Mouse (Mus musculus) gastrocnemius, adult 2 months (tissue): Measurements from ENCODE around the gene Pnkd. TPM values are rescaled to one million over a fixed set of nuclear protein-coding genes. Genes with fewer than 3 reads are reported as not detected.

Experiments
- DNase-seq: peaks from one replicate; pipeline ENCODE4 v3.0.0; 2022
- H3K27ac ChIP-seq: fragments of 200-600 bp; 2 replicates; pipeline ENCODE4 v1.8.1; 2022; ENCODE audit warnings: mild to moderate bottlenecking
- H3K4me3 ChIP-seq: fragments of 200-600 bp; 2 replicates; pipeline ENCODE4 v1.8.1; 2022; ENCODE audit warnings: mild to moderate bottlenecking, moderate library complexity
- CTCF ChIP-seq: fragments of 200-600 bp; IDR thresholded peaks from 2 replicates; pipeline ENCODE4 v1.8.1; 2022; ENCODE audit warnings: antibody characterized with exemption, mild to moderate bottlenecking, moderate library complexity
- intact Hi-C: fragments of 180-260 bp; cut with DNase I; formaldehyde crosslinking; loops from one replicate; pipeline ENCODE4 v1.15.1; 2025
- total RNA-seq, 2 experiments: library from RNA; stranded (reverse); gene quantifications; 2 replicates each; pipeline ENCODE4 v1.2.3; 2021

The Pnkd gene
- total RNA-seq, 2 experiments from 2014 or later, result 45.4 to 70.5 TPM

DNA sequence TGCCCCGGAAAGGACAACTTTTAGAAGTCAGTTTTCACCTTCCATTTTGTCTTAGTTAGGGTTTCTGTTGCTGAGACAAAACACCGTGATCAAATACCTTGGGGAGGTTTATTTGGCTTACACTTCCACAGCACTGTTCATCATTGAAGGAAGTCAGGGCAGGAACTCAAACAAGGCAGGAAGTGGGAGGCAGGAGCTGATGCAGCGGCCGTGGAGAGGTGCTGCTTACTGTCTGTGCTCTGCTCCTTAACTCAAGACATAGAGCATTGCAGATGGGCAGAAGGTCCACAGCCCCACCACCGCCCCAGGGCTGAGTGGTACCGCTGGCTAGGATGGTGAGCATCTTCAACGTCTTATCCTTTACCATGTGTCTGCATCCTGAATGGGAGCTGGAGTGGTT lies 57.2 kb downstream of the Pnkd start:
- TF ChIP-seq CTCF, result no peak
- H3K27ac ChIP-seq, result no peak overlapping the region
- no peak overlapping the region for H3K4me3 ChIP-seq
- intact Hi-C loops, result no loop called here
- no peak for DNase-seq

DNA sequence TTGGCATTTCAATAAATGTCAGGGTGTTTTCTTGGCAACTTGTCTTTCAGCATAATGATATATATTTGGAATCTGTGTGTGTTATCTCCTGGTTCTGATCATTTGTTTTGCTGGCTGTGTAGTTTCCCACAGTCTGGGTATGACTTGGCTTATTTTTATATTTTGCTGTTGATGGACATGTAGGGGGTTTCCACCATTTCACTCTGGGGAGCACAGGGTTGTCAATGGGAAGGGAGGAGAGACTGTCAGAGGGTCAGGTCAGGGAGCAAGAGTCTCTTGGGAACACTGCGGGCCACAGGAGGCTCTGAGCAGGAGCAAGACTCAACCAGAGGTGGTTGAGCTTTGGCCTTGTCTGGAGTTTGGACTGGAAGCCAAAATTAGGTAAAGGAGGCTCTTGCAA lies 57.6 kb downstream of the Pnkd start:
- intact Hi-C loops, result no loop called here
- H3K4me3 ChIP-seq, result no peak overlapping the region
- TF ChIP-seq CTCF, result no peak
- DNase-seq, result no peak
- no peak overlapping the region for H3K27ac ChIP-seq

- Histone ChIP-seq H3K4me3 (no peak overlapping the region), H3K27ac (peak overlapping the region; percentile 61)
- TF ChIP-seq CTCF, result no peak
- no peak for DNase-seq
- intact Hi-C loops, result no loop called here
Measured at GRCm38 (mm10) chr1:74343161-74343560, 58.4 kb downstream of the Pnkd start.

GRCm38 (mm10) chr1:74344163-74344916 lies 59.6 kb downstream of the Pnkd start:
- H3K27ac ChIP-seq, result peak overlapping the region; percentile 61; the same call in 1 of the 2 replicates
- H3K4me3 ChIP-seq, result no peak overlapping the region

GRCm38 (mm10) chr1:74351185-74351769 lies 66.5 kb downstream of the Pnkd start:
- H3K27ac ChIP-seq, result no peak overlapping the region
- no peak for DNase-seq
- intact Hi-C loops, result no loop called here
- TF ChIP-seq CTCF, result no peak
- no peak overlapping the region for H3K4me3 ChIP-seq

More at GRCm38 (mm10) chr1:74344163-74344916, 59.6 kb downstream of the Pnkd start:
- peak; percentile 3 for DNase-seq
- no peak for TF ChIP-seq CTCF
- intact Hi-C loops, result no loop called here

DNA sequence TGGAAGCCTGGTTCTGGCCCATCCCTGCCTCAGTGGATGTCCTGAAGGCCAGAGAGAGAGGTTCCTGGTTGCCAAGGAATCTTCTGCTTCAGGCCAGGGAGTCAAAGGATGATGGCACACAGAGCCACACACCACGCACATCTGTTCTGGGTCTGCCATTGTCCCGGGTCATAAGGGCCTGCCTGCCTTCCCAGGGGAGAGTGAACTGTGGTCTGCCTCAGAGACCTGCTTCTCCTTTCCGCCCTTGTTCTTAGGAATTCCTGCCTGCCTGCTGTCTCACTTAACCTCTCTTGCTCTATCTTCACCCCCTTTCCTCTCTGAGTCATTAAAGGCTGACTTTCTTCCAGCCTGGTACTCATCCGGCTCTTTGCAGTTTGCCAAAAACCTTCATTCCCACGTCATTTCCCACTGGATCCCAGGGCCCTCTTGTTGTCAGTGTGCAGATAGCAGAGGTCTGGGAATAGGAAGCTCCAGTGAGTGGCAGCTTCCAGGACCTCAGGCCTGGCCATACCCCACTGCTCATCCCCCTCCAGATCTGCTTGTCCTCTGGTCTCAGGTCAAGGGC lies 67.9 kb downstream of the Pnkd start:
- intact Hi-C loops, result no loop called here
- DNase-seq, result peak; percentile 3
- TF ChIP-seq CTCF, result no peak
- Histone ChIP-seq H3K27ac (no peak overlapping the region), H3K4me3 (no peak overlapping the region)

- intact Hi-C loops, result no loop called here
- DNase-seq, result no peak
- Histone ChIP-seq H3K27ac (no peak overlapping the region), H3K4me3 (no peak overlapping the region)
- no peak for TF ChIP-seq CTCF
Measured at GRCm38 (mm10) chr1:74353453-74354229, 68.9 kb downstream of the Pnkd start.

DNA sequence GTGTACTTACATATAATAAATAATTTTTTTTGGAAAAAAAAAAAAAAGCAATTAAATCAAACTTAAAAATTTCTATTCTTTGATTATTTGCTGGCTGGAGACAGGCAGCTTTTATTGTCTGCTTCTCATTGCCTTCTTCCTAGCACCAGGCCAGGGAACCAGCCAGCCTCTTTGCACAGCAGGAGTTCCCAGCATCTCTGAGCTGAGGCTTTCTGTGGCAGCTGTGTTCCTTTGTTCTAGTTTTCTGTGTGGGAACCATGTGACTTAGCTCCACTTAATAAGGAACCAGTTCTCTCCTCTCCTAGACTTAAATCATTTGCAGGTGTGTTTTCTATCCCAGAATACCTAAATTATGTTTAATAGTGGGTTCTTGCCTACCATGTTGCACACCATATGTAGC lies 72.8 kb downstream of the Pnkd start:
- H3K4me3 ChIP-seq, result no peak overlapping the region
- H3K27ac ChIP-seq, result no peak overlapping the region
- no peak for DNase-seq
- intact Hi-C loops, result no loop called here
- no peak for TF ChIP-seq CTCF

DNA sequence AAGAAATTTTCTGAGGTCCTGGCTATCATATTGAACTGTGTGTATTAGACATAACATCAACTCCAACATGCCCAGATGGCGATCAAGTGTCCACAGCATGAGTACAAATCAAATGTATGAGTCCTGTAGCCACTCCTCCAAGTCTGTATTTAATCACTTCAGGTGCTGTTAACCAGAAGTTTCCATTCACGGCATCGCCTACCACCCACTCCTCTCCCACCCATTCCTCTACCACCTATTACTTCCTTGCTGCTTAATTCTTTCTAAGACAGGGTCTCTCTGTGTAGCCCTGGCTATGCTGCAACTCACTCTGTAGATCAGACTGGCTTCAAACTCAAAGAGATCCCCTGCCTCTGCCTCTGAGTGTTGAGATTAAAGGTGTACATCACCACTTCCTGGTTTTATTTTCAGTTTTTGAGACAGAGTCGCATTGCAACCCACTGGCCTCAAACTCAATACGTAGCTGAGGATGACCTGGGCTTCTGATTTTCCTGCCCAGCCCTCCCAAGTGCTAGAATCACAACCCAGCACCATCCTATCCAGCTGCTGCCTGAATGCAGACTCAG lies 75.3 kb downstream of the Pnkd start:
- intact Hi-C loops, result loop anchor here (2.0 kb wide), 1 partner anchor 153 kb away; no protein-coding TSS in a partner anchor
- no peak overlapping the region for H3K27ac ChIP-seq
- no peak for TF ChIP-seq CTCF
- no peak overlapping the region for H3K4me3 ChIP-seq
- no peak for DNase-seq

DNA sequence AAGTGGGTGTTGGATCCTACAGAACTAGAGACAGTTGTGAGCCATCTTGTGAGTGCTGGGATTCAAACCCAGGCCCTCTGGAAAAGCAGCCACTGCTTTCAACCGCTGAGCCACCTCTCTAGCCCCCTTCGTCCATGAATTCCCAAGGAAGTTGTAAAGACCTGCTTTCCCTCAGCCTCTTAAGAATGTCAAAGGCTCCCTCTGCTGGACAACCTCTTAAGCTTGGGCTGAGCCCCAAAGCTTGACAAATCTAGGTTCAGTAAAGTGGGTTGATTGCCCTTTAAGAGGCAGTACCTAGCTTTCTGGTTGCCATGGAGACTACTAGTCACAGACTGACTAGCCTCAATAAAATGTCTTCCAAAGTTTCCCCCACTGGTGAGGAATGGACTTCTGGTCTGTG lies 77.1 kb downstream of the Pnkd start, which contains the start of gene Catip:
Gene Catip, plus strand, starts transcription at position 297 of the 400 bp plus-strand sequence.
- Histone ChIP-seq H3K27ac (peak within 1 kb of the TSS; percentile 56), H3K4me3 (0 out of 2 replicates have a peak within 1 kb of the TSS, but pooled peaks have one; percentile 4)
- intact Hi-C loops, result loop anchor here (1.0 to 2.0 kb wide), 2 partner anchors 49 to 155 kb away; no protein-coding TSS in a partner anchor
- DNase-seq, result peak; percentile 73
- TF ChIP-seq CTCF, result peak; percentile 93

DNA sequence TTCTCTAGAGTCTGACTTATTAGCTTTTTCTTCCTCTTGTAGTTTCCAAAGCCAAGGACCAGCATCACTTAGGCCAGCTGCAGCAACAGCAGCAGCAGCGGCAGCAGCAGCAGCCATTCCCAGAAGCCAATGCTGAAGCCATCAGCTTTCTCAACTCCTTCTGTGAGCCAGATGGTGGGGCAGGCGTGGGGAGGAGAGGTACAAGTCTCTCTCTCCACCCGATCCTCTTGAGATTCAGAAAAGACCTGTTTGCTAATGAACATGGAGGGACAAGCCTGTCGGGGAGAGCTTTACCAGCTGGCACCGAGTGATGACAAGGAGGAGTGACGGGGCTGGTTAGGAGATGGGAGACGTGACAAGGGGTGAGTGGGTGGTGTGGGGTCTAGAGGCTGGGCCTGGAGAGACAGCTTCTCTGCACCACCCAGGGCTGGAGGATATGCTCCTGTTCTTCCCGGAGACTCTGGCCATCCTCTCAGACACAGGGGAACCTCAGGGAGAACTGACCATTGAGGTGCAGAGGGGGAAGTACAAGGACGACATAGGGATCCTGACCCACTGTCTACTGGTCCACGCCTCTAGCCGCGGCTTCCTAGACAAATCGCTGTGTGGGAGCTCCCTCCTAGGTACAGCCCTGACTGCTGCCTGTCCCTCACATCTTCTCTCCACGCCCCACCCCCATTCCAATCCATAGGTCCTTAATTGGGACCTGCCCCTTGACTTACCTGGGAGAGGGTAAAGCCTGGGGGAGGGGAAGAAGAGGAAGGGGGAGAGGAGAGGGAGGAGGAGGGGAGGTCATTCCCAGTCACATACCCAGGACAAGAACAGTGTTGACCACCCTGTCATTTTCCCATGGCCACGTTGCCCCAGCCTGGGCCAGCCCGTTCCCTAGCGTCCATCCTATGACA lies 77.8 kb downstream of the Pnkd start:
- 0 out of 2 replicates have a peak overlapping the region, but pooled peaks have one; percentile 4 for H3K4me3 ChIP-seq
- peak overlapping the region; percentile 56 for H3K27ac ChIP-seq
- DNase-seq, result no peak
- intact Hi-C loops, result loop anchor here (1.0 kb wide), 1 partner anchor 49 kb away; no protein-coding TSS in a partner anchor
- no peak for TF ChIP-seq CTCF
